Mouse (Mus musculus) midbrain, postnatal 0 days (tissue): ENCODE data around the gene Ssbp4. TPM values are rescaled to one million over a fixed set of nuclear protein-coding genes. Genes with fewer than 3 reads are reported as not detected.
A peak's percentile ranks its signal among the peaks of the same experiment; 100 is the strongest.

ENCODE experiments used
- ATAC-seq: fragments of 200-750 bp; cut with Nextera tagmentation; 2 replicates; pipeline ENCODE4 v1.8.0; 2017; ENCODE audit warnings: moderate number of reproducible peaks, mild to moderate bottlenecking, moderate TSS enrichment, moderate library complexity; ENCODE audit not compliant: low FRiP score
- DNase-seq: peaks from one replicate; pipeline ENCODE4 v3.0.0-alpha.2; 2015; ENCODE audit warnings: low spot score
- H3K27ac ChIP-seq: fragments of 300-500 bp; sonication (generic); 2 replicates; pipeline ENCODE4 v1.5.1; 2014; ENCODE audit warnings: low read depth, mild to moderate bottlenecking, low read length, mixed read lengths
- H3K27me3 ChIP-seq: fragments of 300-500 bp; sonication (generic); 2 replicates; pipeline ENCODE4 v1.6.1; 2014; ENCODE audit warnings: low read length, control low read depth, mixed read lengths; ENCODE audit not compliant: insufficient read depth
- H3K36me3 ChIP-seq: fragments of 300-500 bp; sonication (generic); 2 replicates; pipeline ENCODE4 v1.6.1; 2014; ENCODE audit warnings: low read length, control low read depth, mixed read lengths; ENCODE audit not compliant: insufficient read depth
- H3K4me1 ChIP-seq: fragments of 300-500 bp; sonication (generic); 2 replicates; pipeline ENCODE4 v1.6.1; 2014; ENCODE audit warnings: mild to moderate bottlenecking, control low read depth, antibody characterized with exemption, low read length, mixed read lengths; ENCODE audit not compliant: insufficient read depth
- H3K4me2 ChIP-seq: fragments of 300-500 bp; sonication (generic); 2 replicates; pipeline ENCODE4 v1.6.1; 2014; ENCODE audit warnings: low read depth, mild to moderate bottlenecking, low read length, mixed read lengths; ENCODE audit not compliant: poor library complexity, severe bottlenecking
- H3K4me3 ChIP-seq: fragments of 300-500 bp; sonication (generic); 2 replicates; pipeline ENCODE4 v1.5.1; 2014; ENCODE audit warnings: low read depth, mild to moderate bottlenecking, low read length, moderate library complexity
- H3K9ac ChIP-seq: fragments of 300-500 bp; sonication (generic); replicated peaks from 2 replicates; pipeline ENCODE4 v1.6.1; 2014; ENCODE audit warnings: mild to moderate bottlenecking, low read length, moderate library complexity, mixed read lengths; ENCODE audit not compliant: poor library complexity, severe bottlenecking
- H3K9me3 ChIP-seq: fragments of 300-500 bp; sonication (generic); 2 replicates; pipeline ENCODE4 v1.6.1; 2016; ENCODE audit warnings: low read length, control low read depth
- CTCF ChIP-seq: IDR thresholded peaks from 2 replicates; pipeline ENCODE4 v1.5.1; 2016; ENCODE audit warnings: antibody characterized with exemption, mild to moderate bottlenecking
- WGBS: fragments of 180-500 bp; shearing (Covaris S2); extraction: QIAGEN DNeasy Blood & Tissue Kit; methylation state at CpG from one replicate; pipeline ENCODE4 v1.1.7; 2014; 5-methylcytosine and 5-hydroxymethylcytosine counted together
- polyA plus RNA-seq: library from polyadenylated mRNA; unstranded; fragments of >200 nt; fragmentation: Nextera tagmentation; extraction: Ambion mirVana; gene quantifications from 2 replicates; pipeline ENCODE4 v1.2.1, GENCODE M21; 2015
- total RNA-seq: library from RNA; depleted of rRNA; stranded (reverse); fragments of >200 nt; gene quantifications from 2 replicates; pipeline ENCODE4 v1.2.3, GENCODE M21; 2014

Ssbp4 gene
- total and polyA plus RNA-seq, 2 experiments from 2014 or later = 230 to 392 TPM

GRCm38 (mm10) chr8:70561357-70561756 is 47.3 kb downstream of the Ssbp4 start:
- no peaks in the 10 kb centered on the region for H3K27me3 ChIP-seq
- DNase-seq (no peak), ATAC-seq (no peak)
- no peak overlapping the region for H3K4me2 ChIP-seq
- 84% methylated on average over 4 of the region's 4 CpGs for WGBS
- H3K36me3 ChIP-seq = peaks cover 3% of the 10 kb centered on the region; the same call in 1 of the 2 replicates
- H3K4me3 ChIP-seq = no peak overlapping the region
- peaks cover 8% of the 10 kb centered on the region; the same call in 1 of the 2 replicates for H3K4me1 ChIP-seq
- no peak for TF ChIP-seq CTCF
- no peak overlapping the region for H3K9ac ChIP-seq
- no peak overlapping the region for H3K27ac ChIP-seq
- no peaks in the 10 kb centered on the region for H3K9me3 ChIP-seq

- ATAC-seq (no peak), DNase-seq (no peak)
- Histone ChIP-seq H3K27ac (no peak overlapping the region), H3K27me3 (no peaks in the 10 kb centered on the region), H3K4me3 (no peak overlapping the region), H3K4me1 (peaks cover 8% of the 10 kb centered on the region; the same call in 1 of the 2 replicates), H3K4me2 (no peak overlapping the region), H3K9ac (no peak overlapping the region), H3K9me3 (no peaks in the 10 kb centered on the region), H3K36me3 (peaks cover 3% of the 10 kb centered on the region; the same call in 1 of the 2 replicates)
- 59% methylated on average over 3 of the region's 3 CpGs for WGBS
- no peak for TF ChIP-seq CTCF
These were observed 48.1 kb downstream of the Ssbp4 start for GRCm38 (mm10) chr8:70560564-70560963.

GRCm38 (mm10) chr8:70560096-70560495 is 48.6 kb downstream of the Ssbp4 start:
- no peaks in the 10 kb centered on the region for H3K27me3 ChIP-seq
- 76% methylated on average over 2 of the region's 2 CpGs for WGBS
- peaks cover 3% of the 10 kb centered on the region; the same call in 1 of the 2 replicates for H3K36me3 ChIP-seq
- H3K4me2 ChIP-seq = no peak overlapping the region
- no peak for ATAC-seq
- no peak overlapping the region for H3K9ac ChIP-seq
- H3K4me3 ChIP-seq = no peak overlapping the region
- H3K9me3 ChIP-seq = no peaks in the 10 kb centered on the region
- peaks cover 8% of the 10 kb centered on the region; the same call in 1 of the 2 replicates for H3K4me1 ChIP-seq
- H3K27ac ChIP-seq = no peak overlapping the region
- DNase-seq = peak; percentile 22
- TF ChIP-seq CTCF = peak; percentile 51

GRCm38 (mm10) chr8:70558983-70559382 is 49.7 kb downstream of the Ssbp4 start:
- Histone ChIP-seq H3K4me2 (no peak overlapping the region), H3K9me3 (no peaks in the 10 kb centered on the region), H3K4me3 (no peak overlapping the region), H3K27me3 (no peaks in the 10 kb centered on the region), H3K27ac (no peak overlapping the region), H3K36me3 (peaks cover 3% of the 10 kb centered on the region; the same call in 1 of the 2 replicates), H3K4me1 (peaks cover 8% of the 10 kb centered on the region; the same call in 1 of the 2 replicates), H3K9ac (no peak overlapping the region)
- DNase-seq (no peak), ATAC-seq (no peak)
- TF ChIP-seq CTCF = peak; percentile 45
- WGBS = 80% methylated on average over 3 of the region's 3 CpGs

GRCm38 (mm10) chr8:70558334-70558733 is 50.3 kb downstream of the Ssbp4 start:
- Histone ChIP-seq H3K9ac (no peak overlapping the region), H3K36me3 (peaks cover 3% of the 10 kb centered on the region; the same call in 1 of the 2 replicates), H3K9me3 (no peaks in the 10 kb centered on the region), H3K4me1 (peaks cover 8% of the 10 kb centered on the region; the same call in 1 of the 2 replicates), H3K27me3 (no peaks in the 10 kb centered on the region), H3K4me3 (no peak overlapping the region), H3K27ac (no peak overlapping the region), H3K4me2 (no peak overlapping the region)
- DNase-seq = no peak
- 70% methylated on average over 4 of the region's 4 CpGs for WGBS
- TF ChIP-seq CTCF = peak; percentile 29; the same call in 1 of the 2 replicates
- ATAC-seq = no peak

GRCm38 (mm10) chr8:70555079-70555747 is 53.5 kb downstream of the Ssbp4 start:
- Histone ChIP-seq H3K4me2 (no peak overlapping the region), H3K27ac (no peak overlapping the region), H3K9me3 (no peaks in the 10 kb centered on the region), H3K4me3 (no peak overlapping the region), H3K36me3 (peaks cover 3% of the 10 kb centered on the region; the same call in 1 of the 2 replicates), H3K4me1 (0 out of 2 replicates have a peak, but pooled peaks cover 2% of the 10 kb centered on the region), H3K9ac (no peak overlapping the region), H3K27me3 (no peaks in the 10 kb centered on the region)
- 95% methylated on average over 4 of the region's 4 CpGs for WGBS
- DNase-seq (no peak), ATAC-seq (no peak)
- no peak for TF ChIP-seq CTCF
